Mouse (Mus musculus) stomach, embryonic 15.5 days (tissue): ENCODE results near the gene Dusp16. TPM values are rescaled to one million over a fixed set of nuclear protein-coding genes. Genes with fewer than 3 reads are reported as not detected.

Source experiments
- polyA plus RNA-seq: library from polyadenylated mRNA; unstranded; fragments of >200 nt; fragmentation: Nextera tagmentation; extraction: Ambion mirVana; gene quantifications from 2 replicates; pipeline ENCODE4 v1.2.1, GENCODE M21; 2015

The Dusp16 gene
- polyA plus RNA-seq, 1 experiment from 2014 or later, result 15.7 TPM

Other genes with a start within 250 kb of the Dusp16 start
- 23.6 and 26.5 TPM in 2 replicates for gene Lrp6, start 225.7 kb downstream of the Dusp16 start, polyA plus RNA-seq
- 8.2 and 10.1 TPM in 2 replicates for gene Mansc1, start 160.1 kb downstream of the Dusp16 start, polyA plus RNA-seq
- gene Borcs5, start 153.1 kb downstream of the Dusp16 start, polyA plus RNA-seq, result 18.6 and 20.3 TPM in 2 replicates
- 3.6 TPM in 2 replicates for gene Crebl2, start 37.5 kb upstream of the Dusp16 start, polyA plus RNA-seq
- 9.8 and 12.6 TPM in 2 replicates for gene Gpr19, start 106.0 kb upstream of the Dusp16 start, polyA plus RNA-seq
- gene Cdkn1b, start 127.8 kb upstream of the Dusp16 start, polyA plus RNA-seq, result 17.9 and 19.7 TPM in 2 replicates
- gene Apold1, start 189.1 kb upstream of the Dusp16 start, polyA plus RNA-seq, result 3.2 and 3.7 TPM in 2 replicates
- 98.2 and 99.2 TPM in 2 replicates for gene Ddx47, start 219.0 kb upstream of the Dusp16 start, polyA plus RNA-seq